Mouse (Mus musculus) cortical plate, adult 2 months (tissue): ENCODE measurements around the gene Izumo4. TPM values are rescaled to one million over a fixed set of nuclear protein-coding genes. Genes with fewer than 3 reads are reported as not detected.

Experiments used
- H3K27ac ChIP-seq: fragments of 200-500 bp; 2 replicates; pipeline ENCODE4 v1.5.1; 2012; ENCODE audit warnings: low read length, control low read depth, inconsistent platforms; ENCODE audit not compliant: insufficient read depth
- H3K4me1 ChIP-seq: fragments of 200-500 bp; 2 replicates; pipeline ENCODE4 v1.6.1; 2011; ENCODE audit warnings: low read length; ENCODE audit not compliant: control insufficient read depth, insufficient read depth
- H3K4me3 ChIP-seq: fragments of 200-500 bp; 2 replicates; pipeline ENCODE4 v1.5.1; 2011; ENCODE audit warnings: mild to moderate bottlenecking, low read length, control low read depth; ENCODE audit not compliant: insufficient read depth
- CTCF ChIP-seq: fragments of 200-500 bp; IDR thresholded peaks from 2 replicates; pipeline ENCODE4 v1.5.1; 2011; ENCODE audit warnings: mild to moderate bottlenecking, control low read depth, low read length; ENCODE audit not compliant: insufficient read depth; ENCODE audit errors: extremely low read depth
- POLR2A ChIP-seq: fragments of 200-500 bp; IDR thresholded peaks from 2 replicates; pipeline ENCODE4 v1.6.1; 2011; ENCODE audit warnings: mild to moderate bottlenecking, low read length, control low read depth; ENCODE audit not compliant: insufficient read depth; ENCODE audit errors: extremely low read depth
- polyA plus RNA-seq: library from polyadenylated mRNA; depleted of rRNA; stranded (reverse); fragments of >200 nt; gene quantifications from 2 replicates; pipeline ENCODE4 v1.2.3, GENCODE M21; 2012

Izumo4 gene
- polyA plus RNA-seq, 1 experiment, result 111 TPM

DNA sequence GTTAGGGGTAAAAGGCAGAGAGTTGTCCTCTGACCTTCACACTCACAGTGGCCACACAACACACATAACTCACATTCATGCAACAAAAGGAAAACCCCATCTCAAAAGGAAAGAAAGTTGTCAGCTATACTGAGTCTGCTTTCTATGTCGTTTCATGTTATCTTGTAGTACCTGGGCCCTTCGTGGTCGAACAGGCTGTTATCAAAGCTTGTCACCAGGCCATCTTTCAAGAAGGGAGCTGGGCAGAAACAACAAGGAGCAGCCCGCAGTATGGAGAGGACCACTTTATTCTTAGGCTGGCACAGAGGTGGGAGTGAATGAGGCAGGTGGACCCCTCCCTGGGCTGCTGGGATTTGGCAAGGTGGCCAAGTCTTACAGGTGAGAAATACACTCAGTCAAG is 17.0 kb upstream of the Izumo4 start:
- Histone ChIP-seq H3K4me3 (no peak overlapping the region), H3K27ac (no peak overlapping the region), H3K4me1 (no peaks in the 10 kb centered on the region)
- TF ChIP-seq POLR2A (no peak), CTCF (no peak)

DNA sequence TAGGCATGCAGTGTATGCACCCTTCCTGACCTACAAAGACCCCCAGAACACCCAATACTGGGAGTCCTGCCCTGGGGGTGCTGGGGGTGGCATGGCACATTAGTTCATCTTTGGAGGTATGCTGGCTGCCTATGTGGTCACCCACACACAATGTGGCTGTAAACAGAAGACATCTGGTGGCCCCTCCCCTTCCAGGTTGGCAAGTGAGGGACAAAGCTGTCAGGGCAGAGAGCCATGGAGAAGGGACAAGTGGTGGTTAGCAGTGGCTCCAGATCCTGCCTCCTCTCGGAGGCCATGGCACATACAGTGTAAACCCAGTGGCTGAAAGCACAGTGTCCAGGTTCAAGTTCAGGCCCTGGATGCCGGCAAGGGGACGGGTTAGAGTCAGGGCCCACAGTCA is 15.4 kb upstream of the Izumo4 start:
- Histone ChIP-seq H3K4me1 (no peaks in the 10 kb centered on the region), H3K4me3 (no peak overlapping the region), H3K27ac (no peak overlapping the region)
- no peak for TF ChIP-seq CTCF
- no peak for TF ChIP-seq POLR2A

DNA sequence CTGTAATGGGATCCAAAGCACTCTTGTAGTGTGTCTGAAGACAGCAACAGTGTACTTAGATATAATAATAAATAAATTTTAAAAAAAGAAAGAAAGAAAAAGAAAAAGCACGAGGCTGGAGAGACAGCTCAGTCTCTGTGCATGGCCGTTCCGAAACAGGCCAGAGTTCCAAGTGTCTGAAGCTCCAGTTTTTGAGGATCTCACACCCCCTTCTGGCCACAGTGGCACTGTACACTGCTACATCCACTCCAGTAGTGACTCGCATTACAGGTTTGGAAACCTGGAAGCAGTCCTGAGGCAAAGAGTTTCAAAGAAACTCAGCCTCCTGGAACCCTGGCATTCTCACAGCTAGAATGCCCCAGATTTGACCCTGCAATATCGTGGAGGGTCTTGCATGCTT is 14.1 kb upstream of the Izumo4 start:
- Histone ChIP-seq H3K27ac (no peak overlapping the region), H3K4me3 (no peak overlapping the region)

DNA sequence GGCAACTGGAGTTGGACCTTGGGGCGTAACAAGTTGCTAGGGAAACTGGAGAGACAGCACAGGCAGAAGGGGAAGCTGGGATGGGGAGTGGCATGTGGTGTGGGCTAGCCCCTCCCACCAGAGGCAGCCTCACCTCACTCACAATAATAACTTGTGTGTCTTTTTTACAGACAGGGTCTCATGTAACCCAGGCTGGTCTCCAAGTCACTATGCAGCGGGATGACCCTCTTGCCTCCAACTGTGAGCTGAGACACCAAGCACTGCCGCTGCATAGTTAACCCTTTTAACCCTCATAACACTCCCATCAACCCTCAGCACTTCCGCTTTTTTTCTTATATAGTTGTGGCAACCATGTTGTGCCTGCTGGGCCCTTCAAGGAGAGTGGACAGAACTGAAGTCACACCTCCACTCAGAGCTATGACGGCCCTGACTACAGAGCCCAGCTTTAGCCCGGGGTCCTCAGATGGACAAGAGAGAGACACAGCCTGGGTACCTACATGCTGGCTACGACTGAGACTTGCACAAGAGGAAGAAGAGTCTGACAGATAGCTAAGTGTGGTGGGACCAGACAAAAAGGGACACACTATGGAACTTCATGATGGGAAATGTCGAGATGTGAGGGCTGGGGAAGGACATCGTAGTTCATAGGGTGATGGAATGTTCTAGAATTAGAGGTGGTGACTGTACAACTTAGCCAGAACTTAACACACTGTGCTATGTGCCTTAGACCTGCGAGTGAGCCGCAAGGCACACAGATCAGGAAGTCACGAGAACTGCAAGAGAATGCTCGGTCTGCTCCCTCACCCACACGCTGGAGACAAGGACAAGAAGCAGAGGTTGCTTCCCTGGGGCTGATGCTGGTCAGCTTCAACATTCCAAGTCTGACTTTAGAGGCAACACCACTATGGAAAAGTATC is 9.5 kb upstream of the Izumo4 start:
- TF ChIP-seq POLR2A, result no peak
- no peak overlapping the region for H3K27ac ChIP-seq
- H3K4me3 ChIP-seq, result no peak overlapping the region
- H3K4me1 ChIP-seq, result no peaks in the 10 kb centered on the region

More for the DNA sequence above, 14.1 kb upstream of the Izumo4 start:
- TF ChIP-seq POLR2A (no peak), CTCF (peak; percentile 71)
- H3K4me1 ChIP-seq, result no peaks in the 10 kb centered on the region

- TF ChIP-seq CTCF, result no peak
- TF ChIP-seq POLR2A, result no peak
- H3K4me1 ChIP-seq, result no peaks in the 10 kb centered on the region
Measured at GRCm38 (mm10) chr10:80693401-80694045, 8.5 kb upstream of the Izumo4 start.

GRCm38 (mm10) chr10:80694159-80694938 is 7.6 kb upstream of the Izumo4 start:
- no peak overlapping the region for H3K4me3 ChIP-seq
- no peak overlapping the region for H3K27ac ChIP-seq
- no peaks in the 10 kb centered on the region for H3K4me1 ChIP-seq
- TF ChIP-seq CTCF (no peak), POLR2A (no peak)

More at GRCm38 (mm10) chr10:80693401-80694045, 8.5 kb upstream of the Izumo4 start:
- H3K4me3 ChIP-seq, result no peak overlapping the region
- 0 out of 2 replicates have a peak overlapping the region, but pooled peaks have one; percentile 42 for H3K27ac ChIP-seq

GRCm38 (mm10) chr10:80695186-80695585 is 6.8 kb upstream of the Izumo4 start:
- TF ChIP-seq POLR2A, result no peak
- no peak for TF ChIP-seq CTCF

DNA sequence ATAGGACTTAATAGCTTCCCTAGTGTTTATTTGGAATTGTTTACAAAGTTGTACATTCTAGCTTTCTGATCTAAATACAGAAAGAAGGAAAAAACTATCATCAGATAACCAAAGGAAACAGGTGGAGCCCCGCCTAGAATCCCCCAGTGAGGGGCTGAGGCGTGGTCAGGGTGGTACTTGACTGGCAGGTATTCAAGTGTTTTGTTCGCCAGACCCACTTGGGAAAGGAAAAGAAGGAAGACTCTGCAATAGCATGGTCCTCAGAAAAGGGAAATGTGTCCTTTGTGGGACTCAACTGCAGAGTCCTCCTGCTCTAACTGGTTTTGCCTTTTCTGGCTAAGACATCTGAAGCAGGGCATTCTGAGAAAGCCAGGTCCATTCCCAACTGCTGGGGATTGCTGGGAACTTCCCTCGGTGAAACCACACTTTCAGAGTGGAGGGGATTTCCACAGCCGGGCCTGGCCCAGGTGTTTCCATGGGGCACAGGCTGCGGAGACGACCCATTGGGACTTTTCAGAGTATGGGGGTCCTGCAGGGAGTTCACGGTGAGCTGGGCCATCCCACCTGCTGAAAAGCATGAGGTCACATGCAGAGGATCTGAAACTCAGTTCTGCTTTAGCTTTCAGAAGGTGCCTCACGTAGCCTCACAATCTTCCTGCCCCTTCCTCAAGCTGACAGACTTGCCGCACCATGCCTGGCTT is 6.0 kb upstream of the Izumo4 start:
- TF ChIP-seq CTCF, result no peak
- TF ChIP-seq POLR2A, result no peak
- Histone ChIP-seq H3K4me1 (peaks cover 2% of the 10 kb centered on the region; the same call in 1 of the 2 replicates), H3K27ac (no peak overlapping the region; the same call in 1 of the 2 replicates), H3K4me3 (no peak overlapping the region)

More at GRCm38 (mm10) chr10:80695186-80695585, 6.8 kb upstream of the Izumo4 start:
- Histone ChIP-seq H3K4me1 (no peaks in the 10 kb centered on the region), H3K27ac (no peak overlapping the region), H3K4me3 (no peak overlapping the region)
